Mouse (Mus musculus) right cerebral cortex, postnatal 36 days (tissue): ENCODE measurements around the gene Hpse.

ENCODE experiments used
- DNase-seq, 2 experiments: peaks; one replicate each; pipeline ENCODE4 v3.0.0; 2022; ENCODE audit warnings: low spot score in 2 of 2, mixed read lengths in 1 of 2

Hpse gene

DNA sequence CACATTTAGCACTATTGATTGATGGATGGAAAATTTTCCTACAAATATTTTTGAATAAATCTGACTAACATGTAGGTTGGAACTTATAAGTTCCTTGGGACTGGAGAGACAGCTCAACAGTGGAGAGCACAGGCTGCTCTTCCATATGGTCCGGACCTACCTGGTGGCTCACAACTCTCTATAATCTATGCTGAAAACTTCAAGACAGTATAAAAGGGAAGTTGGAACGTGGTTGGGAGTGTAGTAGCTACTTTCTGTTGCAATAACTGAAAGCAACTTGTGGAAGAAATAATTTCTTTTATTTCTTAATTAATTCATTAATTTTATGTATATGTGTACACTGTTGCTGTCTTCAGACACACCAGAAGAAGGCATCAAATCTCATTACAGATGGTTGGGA lies 22.1 kb downstream of the Hpse start:
- DNase-seq: no peak

DNA sequence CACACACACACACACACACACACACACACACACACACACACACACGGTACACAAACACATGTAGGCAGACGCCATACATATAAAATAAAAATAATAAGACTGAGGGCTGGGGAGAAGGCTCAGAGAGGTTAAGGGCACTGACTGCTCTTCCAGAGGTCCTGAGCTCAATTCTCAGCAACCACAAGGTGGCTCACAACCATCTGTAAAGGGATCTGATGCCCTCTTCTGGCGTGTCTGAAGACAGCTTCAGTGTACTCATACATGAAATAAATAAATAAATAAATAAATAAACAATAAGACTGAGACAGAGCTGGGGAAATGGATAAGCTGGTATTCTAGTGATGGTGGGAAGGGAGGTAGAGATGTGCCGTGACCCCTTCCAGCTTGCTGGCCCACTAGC lies 33.9 kb downstream of the Hpse start:
- no peak for DNase-seq

DNA sequence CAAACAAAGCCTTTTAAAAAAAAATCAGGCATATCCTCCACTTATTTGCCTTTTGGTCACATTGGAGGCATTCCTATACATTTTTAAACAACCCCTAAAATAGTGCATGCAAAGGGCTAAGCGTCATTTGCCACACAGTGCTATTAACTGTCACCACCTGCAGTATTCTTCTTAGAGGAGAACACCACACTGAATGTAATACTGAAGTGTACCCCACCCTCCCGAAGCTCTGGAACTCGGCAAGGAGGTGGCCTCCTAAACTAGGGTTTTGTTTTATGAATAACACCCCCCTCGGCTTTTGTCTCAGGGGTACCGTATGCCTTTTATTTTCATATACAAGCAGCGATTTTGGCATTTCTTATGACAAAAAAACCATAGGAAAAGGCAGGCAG lies 39.0 kb downstream of the Hpse start:
- DNase-seq: no peak

DNA sequence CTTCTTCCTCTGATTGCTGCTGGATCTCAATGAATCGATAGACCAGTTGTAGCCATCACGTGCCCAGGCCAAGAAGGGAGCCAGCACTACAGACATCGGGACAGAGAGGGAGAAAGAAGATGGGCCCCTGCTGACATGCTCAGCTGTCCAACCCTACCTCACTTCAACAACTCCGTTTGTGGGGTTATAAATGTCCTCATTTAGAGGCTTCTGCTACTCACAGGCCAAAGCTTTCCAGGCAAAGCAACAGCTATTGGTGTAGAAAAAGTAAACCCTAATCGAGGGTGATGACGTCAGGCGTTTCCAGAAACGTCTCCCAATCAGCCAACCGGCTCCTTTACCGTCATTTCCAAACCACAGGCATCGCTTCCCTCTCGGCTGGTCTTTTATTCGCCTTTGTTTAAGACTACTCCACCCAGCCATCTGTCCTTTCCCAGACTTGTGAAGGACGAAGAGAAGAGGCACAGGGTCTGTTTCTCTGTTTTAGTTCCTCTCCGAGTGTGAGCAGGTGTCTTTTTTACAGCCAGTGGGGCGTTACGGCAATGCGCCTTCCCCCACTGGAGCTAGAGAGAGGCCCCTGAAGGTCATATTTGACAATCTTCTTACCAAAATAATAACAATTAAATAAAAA lies 39.5 kb downstream of the Hpse start:
- DNase-seq: no peak

DNA sequence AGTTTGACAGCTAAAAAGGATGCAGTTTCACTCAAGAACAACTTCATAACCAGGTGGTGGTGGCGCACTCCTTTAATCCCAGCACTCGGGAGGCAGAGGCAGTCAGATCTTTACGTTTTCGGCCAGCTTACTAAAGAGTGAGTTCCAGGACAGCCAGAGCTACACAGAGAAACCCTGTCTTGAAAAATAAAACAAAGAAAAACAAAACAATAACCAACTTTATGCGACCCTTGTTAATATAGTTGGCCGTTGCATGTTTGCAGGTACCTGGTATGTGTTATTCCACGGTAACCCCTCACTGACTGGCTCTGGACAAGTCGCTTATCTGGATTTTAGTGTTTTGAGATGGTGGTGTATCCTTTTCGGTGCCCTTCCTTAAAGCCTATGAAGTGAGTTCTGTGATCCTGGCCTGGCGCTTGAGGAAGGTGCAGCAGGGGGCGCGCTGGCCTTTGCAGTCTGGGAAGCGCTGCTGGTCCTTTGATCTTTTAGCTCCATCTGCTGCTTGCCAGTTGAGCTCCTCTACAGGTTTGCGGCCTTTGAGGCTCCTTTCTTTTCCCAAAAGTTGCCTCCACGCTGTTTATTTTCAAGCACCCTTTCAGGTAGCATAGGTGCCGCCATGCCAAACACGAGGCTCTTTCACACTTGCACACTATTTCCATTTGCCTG lies 44.7 kb downstream of the Hpse start, which contains the start of gene Coq2:
Coq2 (minus strand) TSS at position 430 of the 666 bp plus-strand sequence.
- DNase-seq: peak; percentile 47

- DNase-seq: peak; percentile 77 to 86
Observed at GRCm38 (mm10) chr5:100673745-100674486, 45.6 kb downstream of the Hpse start.

- no peak for DNase-seq
Observed at GRCm38 (mm10) chr5:100672403-100672802, 47.1 kb downstream of the Hpse start.

GRCm38 (mm10) chr5:100671897-100672296 lies 47.6 kb downstream of the Hpse start:
- DNase-seq: no peak

DNA sequence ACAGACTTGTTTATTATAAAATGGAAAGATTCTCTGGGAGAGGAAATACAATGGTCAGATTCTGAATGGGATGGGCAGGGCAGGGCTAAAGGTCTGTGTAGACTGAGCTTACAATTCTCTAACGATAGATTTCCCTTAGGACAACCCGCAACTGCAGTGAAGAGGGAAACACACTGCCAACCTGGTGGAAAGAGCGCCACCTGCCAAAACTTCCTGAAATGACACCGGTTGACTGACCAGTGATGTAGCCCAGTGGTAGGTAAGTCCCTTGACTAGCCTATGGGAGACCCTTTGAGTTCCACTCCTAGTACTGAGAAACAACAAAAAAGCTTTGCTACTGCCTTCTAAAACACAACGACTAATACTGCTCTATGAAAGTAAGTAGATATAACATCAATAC lies 48.1 kb downstream of the Hpse start:
- DNase-seq: no peak

DNA sequence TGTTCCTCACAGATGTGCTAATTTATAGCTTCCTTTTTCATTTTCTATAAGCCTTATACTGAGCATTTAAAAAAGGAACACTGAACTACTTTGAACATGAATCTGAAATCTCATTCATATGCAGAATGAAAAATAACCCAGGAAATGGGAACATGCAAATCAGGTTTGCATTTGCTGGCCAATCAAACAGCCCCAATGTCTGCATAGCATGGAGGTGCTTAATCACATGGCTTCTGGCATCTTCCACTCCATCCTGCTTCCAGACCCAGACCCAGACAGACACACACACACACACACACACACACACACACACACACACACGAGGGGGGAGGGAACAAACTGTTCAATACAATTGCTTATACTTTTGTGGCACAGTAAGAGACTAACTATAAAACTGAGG lies 52.6 kb downstream of the Hpse start:
- DNase-seq: no peak

DNA sequence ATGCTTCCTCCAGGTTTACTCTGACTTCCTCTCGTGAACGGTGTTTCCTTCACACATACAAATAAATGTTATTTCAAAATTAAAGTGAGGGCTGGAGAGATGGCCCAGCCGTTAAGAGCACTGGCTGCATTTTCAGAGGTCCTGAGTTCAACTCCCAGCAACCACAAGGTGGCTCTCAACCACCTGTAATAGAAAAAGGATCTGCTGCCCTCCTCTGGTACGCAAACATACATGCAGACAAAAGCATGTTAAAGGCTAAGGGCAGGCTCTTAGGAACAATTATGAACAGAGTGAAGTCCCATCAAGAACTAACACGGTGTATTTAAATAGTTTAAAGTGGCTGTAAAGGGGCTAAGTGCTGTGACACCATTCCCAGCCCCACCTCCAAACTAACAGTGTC lies 55.7 kb downstream of the Hpse start:
- no peak for DNase-seq

DNA sequence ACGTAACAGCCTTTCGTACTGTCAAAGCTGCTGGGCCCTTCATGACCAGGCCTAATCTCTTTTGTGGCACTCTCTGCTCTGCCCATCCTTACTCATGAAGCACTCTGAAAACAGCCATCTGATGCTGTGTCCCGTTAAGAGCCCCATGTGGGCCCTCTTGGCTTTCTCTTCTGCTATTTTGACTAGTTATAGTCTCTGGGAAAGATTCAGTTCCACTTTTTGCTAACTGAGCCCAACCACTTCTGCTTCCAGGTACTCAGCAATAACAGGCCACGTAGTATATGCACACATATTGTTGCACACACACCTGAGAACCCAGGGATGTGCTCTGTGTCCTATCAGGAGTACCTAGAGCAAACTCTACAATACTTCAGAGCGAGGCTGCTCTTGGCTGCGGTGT lies 56.5 kb downstream of the Hpse start:
- DNase-seq: no peak

GRCm38 (mm10) chr5:100658460-100658859 lies 61.1 kb downstream of the Hpse start:
- DNase-seq: peak in 1 of 2 experiments; percentile 43

DNA sequence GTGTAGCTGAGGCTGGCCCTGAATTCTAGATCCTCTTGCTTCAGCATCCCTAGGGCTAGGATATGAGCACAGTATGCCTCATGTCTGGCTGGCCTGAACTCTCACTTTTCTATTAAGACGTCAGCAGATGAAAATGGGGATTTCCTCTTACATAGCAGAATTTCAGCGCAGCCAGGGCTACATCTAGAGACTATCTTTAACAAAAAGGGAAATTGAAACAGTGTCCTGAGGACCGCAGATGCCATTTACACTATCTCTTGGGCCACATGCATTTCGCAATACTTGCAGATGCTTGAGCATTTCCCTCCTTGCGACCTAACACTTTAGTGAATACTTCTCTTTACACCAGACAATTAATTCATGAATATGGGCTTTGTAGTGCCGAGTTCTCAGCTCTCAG lies 63.2 kb downstream of the Hpse start:
- DNase-seq: no peak

DNA sequence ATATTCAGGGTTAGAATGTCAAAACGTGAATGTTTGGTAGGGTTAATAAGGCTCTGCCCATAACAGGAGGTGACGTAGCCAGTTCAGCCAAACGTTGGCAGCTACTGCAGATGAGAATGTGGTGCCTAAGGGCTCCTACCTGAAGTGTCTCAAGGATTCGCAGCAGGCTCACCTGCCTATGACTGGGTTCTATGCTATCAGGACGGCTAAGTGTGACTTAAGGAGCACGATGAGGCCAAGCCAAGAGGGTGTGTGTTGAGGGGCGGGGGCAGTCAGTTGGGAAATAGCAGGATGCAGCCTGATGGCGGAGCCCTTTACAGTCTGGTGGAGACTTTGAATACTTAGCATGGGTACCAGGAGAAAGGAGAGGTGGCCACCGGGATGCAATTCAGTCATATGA lies 67.2 kb downstream of the Hpse start:
- DNase-seq: no peak

- DNase-seq: no peak
Observed at GRCm38 (mm10) chr5:100651486-100651885, 68.0 kb downstream of the Hpse start.

DNA sequence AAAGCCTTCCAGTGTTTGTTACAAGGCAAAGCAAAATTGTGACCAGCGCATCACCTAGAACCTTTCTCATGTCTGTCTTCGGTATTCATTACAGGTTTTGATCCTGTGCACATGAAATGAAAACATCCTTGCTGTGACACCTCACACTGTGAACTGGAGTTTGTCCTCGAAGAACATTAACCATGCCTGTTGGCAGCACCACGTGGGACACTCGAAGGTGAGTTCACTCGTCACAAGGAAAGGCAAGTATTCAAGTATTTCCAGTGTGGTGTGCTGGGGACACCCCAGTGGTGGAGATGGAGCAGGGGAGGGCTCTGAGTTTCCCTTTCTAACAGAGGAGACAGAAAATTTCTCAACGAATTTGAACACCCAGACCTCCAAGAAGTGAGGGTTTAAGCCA lies 68.5 kb downstream of the Hpse start:
- DNase-seq: no peak

DNA sequence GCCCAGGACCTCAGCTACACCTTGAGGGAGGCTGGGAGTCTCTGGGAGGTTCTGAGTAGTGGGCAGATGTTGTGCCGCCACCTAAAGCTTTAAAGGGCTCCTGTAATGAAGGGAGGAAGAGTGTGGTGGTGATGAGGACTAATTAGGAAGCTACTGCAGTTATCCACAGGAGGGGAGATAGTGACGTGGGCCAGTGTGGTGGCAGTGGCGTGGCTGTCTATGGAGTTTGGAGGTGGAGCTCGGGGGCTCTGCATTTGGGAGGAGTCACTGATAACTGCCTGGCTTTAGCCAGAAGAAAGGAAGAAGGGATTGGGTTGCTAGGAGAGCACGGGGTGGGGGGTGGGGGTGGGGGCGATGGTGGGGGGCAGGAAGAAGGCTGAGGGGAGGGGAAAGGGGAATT lies 71.0 kb downstream of the Hpse start:
- no peak for DNase-seq

DNA sequence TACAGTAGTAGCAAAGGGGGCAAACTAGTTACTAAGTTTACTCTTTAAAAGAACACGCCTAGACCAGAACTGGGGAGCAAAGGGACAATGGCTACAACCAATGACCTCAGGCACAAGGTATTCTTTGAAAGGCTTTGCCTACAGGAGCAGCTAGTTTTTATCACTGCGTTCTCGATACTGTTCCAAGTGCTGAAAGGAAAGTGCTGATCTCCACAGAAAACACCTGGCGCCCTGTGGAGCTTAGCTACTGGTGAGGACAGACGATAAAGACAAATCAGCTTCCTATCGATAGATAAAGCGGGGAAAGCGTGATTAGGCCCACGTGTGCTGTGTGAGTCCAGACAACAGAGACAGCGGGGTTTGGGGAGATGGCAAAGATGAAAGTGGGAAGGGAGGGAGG lies 71.5 kb downstream of the Hpse start:
- no peak for DNase-seq

- no peak for DNase-seq
Observed at GRCm38 (mm10) chr5:100646558-100646957, 73.0 kb downstream of the Hpse start.

DNA sequence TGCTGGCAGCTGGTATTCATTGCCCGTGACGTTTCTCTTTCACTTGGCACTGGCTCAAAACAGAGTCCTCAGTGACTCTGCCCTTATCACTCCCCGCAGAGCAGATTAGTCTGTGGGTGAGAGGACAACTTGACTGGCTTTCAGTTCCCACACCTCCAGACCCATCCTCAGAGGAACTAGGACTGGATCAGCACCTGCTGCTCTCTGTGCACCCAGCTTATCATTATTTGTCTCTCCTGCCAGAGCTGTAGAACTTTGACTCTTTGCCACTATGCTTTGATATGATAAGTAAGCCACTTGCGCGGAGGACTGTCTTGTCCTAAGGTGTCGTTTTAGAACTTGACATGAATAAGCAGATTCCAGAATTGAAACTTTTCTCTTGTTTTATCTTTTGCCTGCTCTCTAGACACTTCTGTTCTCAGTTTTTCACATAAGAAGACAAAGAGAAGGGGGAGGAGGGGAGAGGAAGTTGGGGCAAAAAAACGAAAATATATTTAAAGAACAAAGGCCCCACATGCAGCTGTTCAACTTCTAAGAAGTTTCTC lies 75.5 kb downstream of the Hpse start:
- no peak for DNase-seq

GRCm38 (mm10) chr5:100643253-100643990 lies 76.1 kb downstream of the Hpse start:
- no peak for DNase-seq
